Mouse (Mus musculus): ENCODE results near the gene Krt12. TPM values are rescaled to one million over a fixed set of nuclear protein-coding genes. Genes with fewer than 3 reads are reported as not detected.

The Krt12 gene
- total and polyA plus RNA-seq, 2 experiments from 2014 or later, result not detected

- ATAC-seq (ENCODE audit: insufficient read depth, low read depth) (no peak), DNase-seq (ENCODE audit: low spot score) (no peak)
- Histone ChIP-seq H3K9me3 (replicated peaks; ENCODE audit: control insufficient read depth, low read length) (no peaks in the 10 kb centered on the region), H3K4me2 (ENCODE audit: low read depth, low read length) (no peak overlapping the region), H3K4me1 (ENCODE audit: control insufficient read depth, insufficient read depth) (no peaks in the 10 kb centered on the region), H3K27me3 (ENCODE audit: control insufficient read depth, insufficient read depth, low read length) (no peaks in the 10 kb centered on the region), H3K36me3 (replicated peaks; ENCODE audit: control insufficient read depth, insufficient read depth, low read length) (no peaks in the 10 kb centered on the region), H3K9ac (replicated peaks; ENCODE audit: low read depth, low read length) (no peak overlapping the region), H3K4me3 (ENCODE audit: low read depth, low read length) (no peak overlapping the region), H3K27ac (ENCODE audit: low read depth) (no peak overlapping the region)
- TF ChIP-seq EP300 (IDR thresholded peaks at IDR 0.05; ENCODE audit: low read depth) (no peak), CTCF (IDR thresholded peaks at IDR 0.05; ENCODE audit: low read depth) (no peak)
- 69% methylated on average over 10 of the region's 10 CpGs for WGBS
Measured at GRCm38 (mm10) chr11:99439465-99439864, 17.4 kb upstream of the Krt12 start.

GRCm38 (mm10) chr11:99437972-99438371 is 15.9 kb upstream of the Krt12 start, which contains the start of gene Krt20:
Gene Krt20 (minus strand): TSS chr11:99438150.
- H3K4me1 ChIP-seq (ENCODE audit: control insufficient read depth, insufficient read depth), result no peaks in the 10 kb centered on the region
- H3K27me3 ChIP-seq (ENCODE audit: control insufficient read depth, insufficient read depth, low read length), result no peaks in the 10 kb centered on the region
- H3K27ac ChIP-seq (ENCODE audit: low read depth), result no peak within 1 kb of the TSS
- TF ChIP-seq CTCF (IDR thresholded peaks at IDR 0.05; ENCODE audit: low read depth), result no peak
- no peak for TF ChIP-seq EP300 (IDR thresholded peaks at IDR 0.05; ENCODE audit: low read depth)
- DNase-seq (ENCODE audit: low spot score) (peak; percentile 5), ATAC-seq (ENCODE audit: insufficient read depth, low read depth) (no peak)
- WGBS, result 18% methylated on average over 10 of the region's 10 CpGs
- no peaks in the 10 kb centered on the region for H3K36me3 ChIP-seq (replicated peaks; ENCODE audit: control insufficient read depth, insufficient read depth, low read length)
- H3K9me3 ChIP-seq (replicated peaks; ENCODE audit: control insufficient read depth, low read length), result no peaks in the 10 kb centered on the region
- H3K9ac ChIP-seq (replicated peaks; ENCODE audit: low read depth, low read length), result no peak within 1 kb of the TSS
- H3K4me2 ChIP-seq (ENCODE audit: low read depth, low read length), result 0 out of 2 replicates have a peak within 1 kb of the TSS, but pooled peaks have one; percentile 7
- H3K4me3 ChIP-seq (ENCODE audit: low read depth, low read length), result no peak within 1 kb of the TSS

- no peak for ATAC-seq (ENCODE audit: insufficient read depth, low read depth)
- 51% methylated on average over 4 of the region's 4 CpGs for WGBS
Measured at GRCm38 (mm10) chr11:99436625-99437024, 14.6 kb upstream of the Krt12 start.

GRCm38 (mm10) chr11:99430670-99431069 is 8.6 kb upstream of the Krt12 start:
- WGBS, result 37% methylated on average over 12 of the region's 12 CpGs
- no peak overlapping the region for H3K27ac ChIP-seq (ENCODE audit: low read depth)
- no peak for ATAC-seq (ENCODE audit: insufficient read depth, low read depth)
- no peak overlapping the region for H3K4me2 ChIP-seq (ENCODE audit: low read depth, low read length)
- DNase-seq (ENCODE audit: low spot score), result peak; percentile 29
- H3K36me3 ChIP-seq (replicated peaks; ENCODE audit: control insufficient read depth, insufficient read depth, low read length), result no peaks in the 10 kb centered on the region
- TF ChIP-seq EP300 (IDR thresholded peaks at IDR 0.05; ENCODE audit: low read depth) (no peak), CTCF (IDR thresholded peaks at IDR 0.05; ENCODE audit: low read depth) (no peak)
- no peak overlapping the region for H3K4me3 ChIP-seq (ENCODE audit: low read depth, low read length)
- H3K9me3 ChIP-seq (replicated peaks; ENCODE audit: control insufficient read depth, low read length), result no peaks in the 10 kb centered on the region
- no peaks in the 10 kb centered on the region for H3K4me1 ChIP-seq (ENCODE audit: control insufficient read depth, insufficient read depth)
- no peak overlapping the region for H3K9ac ChIP-seq (replicated peaks; ENCODE audit: low read depth, low read length)
- H3K27me3 ChIP-seq (ENCODE audit: control insufficient read depth, insufficient read depth, low read length), result no peaks in the 10 kb centered on the region

More at GRCm38 (mm10) chr11:99436625-99437024, 14.6 kb upstream of the Krt12 start:
- Histone ChIP-seq H3K36me3 (replicated peaks; ENCODE audit: control insufficient read depth, insufficient read depth, low read length) (no peaks in the 10 kb centered on the region), H3K27me3 (ENCODE audit: control insufficient read depth, insufficient read depth, low read length) (no peaks in the 10 kb centered on the region), H3K4me3 (ENCODE audit: low read depth, low read length) (no peak overlapping the region), H3K4me1 (ENCODE audit: control insufficient read depth, insufficient read depth) (no peaks in the 10 kb centered on the region), H3K9me3 (replicated peaks; ENCODE audit: control insufficient read depth, low read length) (no peaks in the 10 kb centered on the region), H3K27ac (ENCODE audit: low read depth) (no peak overlapping the region), H3K4me2 (ENCODE audit: low read depth, low read length) (no peak overlapping the region), H3K9ac (replicated peaks; ENCODE audit: low read depth, low read length) (no peak overlapping the region)
- no peak for DNase-seq (ENCODE audit: low spot score)
- no peak for TF ChIP-seq EP300 (IDR thresholded peaks at IDR 0.05; ENCODE audit: low read depth)
- no peak for TF ChIP-seq CTCF (IDR thresholded peaks at IDR 0.05; ENCODE audit: low read depth)

- Histone ChIP-seq H3K27ac (ENCODE audit: low read depth) (no peak overlapping the region), H3K4me2 (ENCODE audit: low read depth, low read length) (no peak overlapping the region), H3K9ac (replicated peaks; ENCODE audit: low read depth, low read length) (no peak overlapping the region), H3K9me3 (replicated peaks; ENCODE audit: control insufficient read depth, low read length) (no peaks in the 10 kb centered on the region), H3K4me1 (ENCODE audit: control insufficient read depth, insufficient read depth) (no peaks in the 10 kb centered on the region), H3K27me3 (ENCODE audit: control insufficient read depth, insufficient read depth, low read length) (peaks cover 12% of the 10 kb centered on the region; the same call in 1 of the 2 replicates), H3K4me3 (ENCODE audit: low read depth, low read length) (no peak overlapping the region), H3K36me3 (replicated peaks; ENCODE audit: control insufficient read depth, insufficient read depth, low read length) (no peaks in the 10 kb centered on the region)
- ATAC-seq (ENCODE audit: insufficient read depth, low read depth) (no peak), DNase-seq (ENCODE audit: low spot score) (no peak)
- TF ChIP-seq CTCF (IDR thresholded peaks at IDR 0.05; ENCODE audit: low read depth), result no peak
- TF ChIP-seq EP300 (IDR thresholded peaks at IDR 0.05; ENCODE audit: low read depth), result no peak
- 33% methylated on average over 10 of the region's 10 CpGs for WGBS
Measured at GRCm38 (mm10) chr11:99420586-99420985, 1.5 kb downstream of the Krt12 start.

- Histone ChIP-seq H3K27me3 (ENCODE audit: control insufficient read depth, insufficient read depth, low read length) (peaks cover 8% of the 10 kb centered on the region; the same call in 1 of the 2 replicates), H3K36me3 (replicated peaks; ENCODE audit: control insufficient read depth, insufficient read depth, low read length) (no peaks in the 10 kb centered on the region), H3K4me1 (ENCODE audit: control insufficient read depth, insufficient read depth) (no peaks in the 10 kb centered on the region), H3K4me2 (ENCODE audit: low read depth, low read length) (no peak overlapping the region), H3K9ac (replicated peaks; ENCODE audit: low read depth, low read length) (no peak overlapping the region), H3K27ac (ENCODE audit: low read depth) (no peak overlapping the region), H3K9me3 (replicated peaks; ENCODE audit: control insufficient read depth, low read length) (no peaks in the 10 kb centered on the region), H3K4me3 (ENCODE audit: low read depth, low read length) (no peak overlapping the region)
- ATAC-seq (ENCODE audit: insufficient read depth, low read depth) (no peak), DNase-seq (ENCODE audit: low spot score) (no peak)
- WGBS, result 65% methylated on average over 16 of the region's 16 CpGs
- no peak for TF ChIP-seq EP300 (IDR thresholded peaks at IDR 0.05; ENCODE audit: low read depth)
- no peak for TF ChIP-seq CTCF (IDR thresholded peaks at IDR 0.05; ENCODE audit: low read depth)
Measured at GRCm38 (mm10) chr11:99417819-99418218, 4.2 kb downstream of the Krt12 start.
